In the genomic region with DNA sequence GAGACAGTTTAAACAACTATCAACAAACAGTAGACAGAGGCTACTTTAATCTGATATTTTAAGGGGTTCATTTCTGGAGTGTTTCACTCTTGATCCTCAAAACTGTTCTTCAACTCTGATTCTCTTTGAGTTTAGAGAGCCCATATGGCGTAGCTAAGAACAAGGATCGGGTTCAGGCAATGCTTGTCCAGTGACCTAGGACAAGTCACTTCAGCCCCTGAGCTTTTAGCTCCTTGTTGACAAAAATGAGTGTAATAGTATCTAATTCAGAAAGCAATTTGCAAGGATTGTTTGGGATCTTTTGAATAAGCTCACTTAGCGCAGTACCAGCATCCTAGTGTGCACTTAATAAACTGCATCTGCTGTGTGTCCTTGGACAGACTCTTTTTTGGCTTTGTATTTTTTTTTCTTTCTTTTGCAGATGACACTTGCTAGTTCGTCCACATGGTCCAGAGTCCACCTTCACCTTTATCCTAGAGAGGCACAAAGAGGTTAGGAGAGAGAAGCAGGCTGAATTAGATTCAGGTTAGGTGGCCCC, we compare ENCODE assay signal across 8 mouse cellular contexts. TPM values are rescaled to one million over a fixed set of nuclear protein-coding genes. Genes with fewer than 3 reads are reported as not detected.
DNase-seq lines count a peak whose midpoint lies in the region; ATAC-seq and TF ChIP-seq lines count a peak whose summit lies in the region.

No protein-coding gene starts in this region.

- no peaks in the 10 kb centered on the region for H3K9me3 ChIP-seq in kidney, embryonic 16.5 days (ENCODE audit: low read length)
- no peaks in the 10 kb centered on the region for H3K9me3 ChIP-seq in hindbrain, embryonic 16.5 days (ENCODE audit: control insufficient read depth, low read length)
- H3K9me3 ChIP-seq in midbrain, postnatal 0 days (ENCODE audit: low read length) = no peaks in the 10 kb centered on the region

- 37% methylated on average over 4 of the region's 4 CpGs for WGBS in kidney, embryonic 16.5 days
- WGBS in bone marrow, adult 2 months = 39% methylated on average over 4 of the region's 4 CpGs
- WGBS in hindbrain, embryonic 16.5 days = 45% methylated on average over 4 of the region's 4 CpGs
- 46% methylated on average over 4 of the region's 4 CpGs for WGBS in midbrain, postnatal 0 days

- H3K4me2 ChIP-seq in kidney, embryonic 16.5 days (replicated peaks; ENCODE audit: low read depth, low read length) = peak overlapping the region; percentile 77
- peak overlapping the region; percentile 58 for H3K4me2 ChIP-seq in hindbrain, embryonic 16.5 days (ENCODE audit: low read length)
- H3K4me2 ChIP-seq in midbrain, postnatal 0 days (ENCODE audit: low read depth, low read length, poor library complexity, severe bottlenecking) = peak overlapping the region; percentile 63

- no peaks in the 10 kb centered on the region for H3K27me3 ChIP-seq in kidney, embryonic 16.5 days (ENCODE audit: insufficient read depth, low read length)
- no peaks in the 10 kb centered on the region for H3K27me3 ChIP-seq in hindbrain, embryonic 16.5 days (replicated peaks; ENCODE audit: control insufficient read depth, insufficient read depth, low read length)
- H3K27me3 ChIP-seq in midbrain, postnatal 0 days (ENCODE audit: insufficient read depth, low read length) = no peaks in the 10 kb centered on the region

- TF ChIP-seq CTCF in bone marrow, adult 2 months (IDR thresholded peaks at IDR 0.05; ENCODE audit: control insufficient read depth, insufficient read depth, low read length) = no peak
- TF ChIP-seq CTCF in midbrain, postnatal 0 days (IDR thresholded peaks at IDR 0.05) = no peak

- TF ChIP-seq POLR2A in bone marrow, adult 2 months (IDR thresholded peaks at IDR 0.05; ENCODE audit: borderline replicate concordance, control insufficient read depth, low read depth, low read length) = no peak

- H3K36me3 ChIP-seq in kidney, embryonic 16.5 days (ENCODE audit: insufficient read depth, low read length) = 0 out of 2 replicates have a peak, but pooled peaks cover 4% of the 10 kb centered on the region
- no peaks in the 10 kb centered on the region for H3K36me3 ChIP-seq in hindbrain, embryonic 16.5 days (ENCODE audit: control insufficient read depth, insufficient read depth, low read length)
- H3K36me3 ChIP-seq in midbrain, postnatal 0 days (ENCODE audit: insufficient read depth, low read length) = 0 out of 2 replicates have a peak, but pooled peaks cover 2% of the 10 kb centered on the region

- no peak for ATAC-seq in kidney, embryonic 16.5 days (ENCODE audit: low FRiP score, low TSS enrichment)
- no peak for ATAC-seq in hindbrain, embryonic 16.5 days
- no peak for ATAC-seq in midbrain, postnatal 0 days (ENCODE audit: low FRiP score)

- H3K4me1 ChIP-seq in kidney, embryonic 16.5 days (ENCODE audit: insufficient read depth, low read length) = peaks cover 13% of the 10 kb centered on the region
- H3K4me1 ChIP-seq in bone marrow, adult 2 months (ENCODE audit: control insufficient read depth, insufficient read depth, low read length) = no peaks in the 10 kb centered on the region; the same call in none of the 2 replicates
- peaks cover 5% of the 10 kb centered on the region for H3K4me1 ChIP-seq in hindbrain, embryonic 16.5 days (ENCODE audit: control insufficient read depth, insufficient read depth, low read depth, low read length)
- H3K4me1 ChIP-seq in midbrain, postnatal 0 days (ENCODE audit: insufficient read depth, low read length) = no peaks in the 10 kb centered on the region

- peak overlapping the region; percentile 99 for H3K9ac ChIP-seq in kidney, embryonic 16.5 days (replicated peaks; ENCODE audit: low read length)
- H3K9ac ChIP-seq in hindbrain, embryonic 16.5 days (ENCODE audit: low read depth, low read length) = peak overlapping the region; percentile 100
- peak overlapping the region; percentile 97 for H3K9ac ChIP-seq in midbrain, postnatal 0 days (replicated peaks; ENCODE audit: low read length, poor library complexity, severe bottlenecking)

- peak overlapping the region; percentile 94 for H3K4me3 ChIP-seq in kidney, embryonic 16.5 days (ENCODE audit: low read length)
- peak overlapping the region; percentile 95 for H3K4me3 ChIP-seq in bone marrow, adult 2 months (replicated peaks; ENCODE audit: control insufficient read depth, low read depth, low read length)
- H3K4me3 ChIP-seq in hindbrain, embryonic 16.5 days (ENCODE audit: low read length) = peak overlapping the region; percentile 89
- H3K4me3 ChIP-seq in midbrain, postnatal 0 days (ENCODE audit: low read depth, low read length) = peak overlapping the region; percentile 79

- no peak for DNase-seq in kidney, adult 9 months
- no peak for DNase-seq in midbrain, postnatal 0 days (ENCODE audit: low spot score)
- DNase-seq in cerebellum, adult 18-20 months = no peak
- DNase-seq in cerebellum, adult 8-10 months = no peak
- no peak for DNase-seq in cerebellum, adult 9-11 months

- H3K27ac ChIP-seq in kidney, embryonic 16.5 days (ENCODE audit: low read length) = peak overlapping the region; percentile 85; the same call in 1 of the 2 replicates
- H3K27ac ChIP-seq in bone marrow, adult 2 months (ENCODE audit: control insufficient read depth, insufficient read depth, low read depth, low read length, poor library complexity) = peak overlapping the region; percentile 96; the same call in 1 of the 2 replicates
- peak overlapping the region; percentile 88 for H3K27ac ChIP-seq in hindbrain, embryonic 16.5 days (ENCODE audit: low read depth, low read length)
- H3K27ac ChIP-seq in midbrain, postnatal 0 days (ENCODE audit: low read depth, low read length) = peak overlapping the region; percentile 91

RNA-seq across cellular contexts. Expression of a gene that starts 0.6 kb away (rescaled TPM):
- 19.6 and 20.3 TPM in 2 replicates for polyA plus RNA-seq in kidney, embryonic 16.5 days (2015; fragmentation: Nextera tagmentation; extraction: Ambion mirVana)
- 3.1 and 4.9 TPM in 2 replicates for polyA plus RNA-seq in bone marrow, adult 2 months (2011; ENCODE audit: insufficient read depth, insufficient read length, low replicate concordance, missing spikeins)
- 9.2 and 10.4 TPM in 2 replicates for polyA plus RNA-seq in hindbrain, embryonic 16.5 days (2015; fragmentation: Nextera tagmentation; extraction: Ambion mirVana)
- total RNA-seq in midbrain, postnatal 0 days (2014; rRNA removed) = 12.3 and 12.6 TPM in 2 replicates
- 9.6 TPM in 2 replicates for polyA plus RNA-seq in midbrain, postnatal 0 days (2015; fragmentation: Nextera tagmentation; extraction: Ambion mirVana)

RNA-seq across cellular contexts. Expression of a gene that starts 28.8 kb away (rescaled TPM):
- 48.9 and 52.4 TPM in 2 replicates for polyA plus RNA-seq in kidney, embryonic 16.5 days (2015; fragmentation: Nextera tagmentation; extraction: Ambion mirVana)
- 67.1 and 177 TPM in 2 replicates for polyA plus RNA-seq in bone marrow, adult 2 months (2011; ENCODE audit: insufficient read depth, insufficient read length, low replicate concordance, missing spikeins)
- 22.0 and 27.1 TPM in 2 replicates for polyA plus RNA-seq in hindbrain, embryonic 16.5 days (2015; fragmentation: Nextera tagmentation; extraction: Ambion mirVana)
- 17.0 and 19.1 TPM in 2 replicates for total RNA-seq in midbrain, postnatal 0 days (2014; rRNA removed)
- 12.1 and 13.2 TPM in 2 replicates for polyA plus RNA-seq in midbrain, postnatal 0 days (2015; fragmentation: Nextera tagmentation; extraction: Ambion mirVana)

RNA-seq across cellular contexts. Expression of a gene that starts 59.9 kb away (rescaled TPM):
- 13.6 and 14.5 TPM in 2 replicates for polyA plus RNA-seq in kidney, embryonic 16.5 days (2015; fragmentation: Nextera tagmentation; extraction: Ambion mirVana)
- 7.7 and 8.9 TPM in 2 replicates for polyA plus RNA-seq in bone marrow, adult 2 months (2011; ENCODE audit: insufficient read depth, insufficient read length, low replicate concordance, missing spikeins)
- 15.1 and 15.9 TPM in 2 replicates for polyA plus RNA-seq in hindbrain, embryonic 16.5 days (2015; fragmentation: Nextera tagmentation; extraction: Ambion mirVana)
- 9.2 and 13.7 TPM in 2 replicates for total RNA-seq in midbrain, postnatal 0 days (2014; rRNA removed)
- 14.0 and 16.2 TPM in 2 replicates for polyA plus RNA-seq in midbrain, postnatal 0 days (2015; fragmentation: Nextera tagmentation; extraction: Ambion mirVana)
